Comparison of ENCODE assay signal across 15 mouse cellular contexts in the genomic region with DNA sequence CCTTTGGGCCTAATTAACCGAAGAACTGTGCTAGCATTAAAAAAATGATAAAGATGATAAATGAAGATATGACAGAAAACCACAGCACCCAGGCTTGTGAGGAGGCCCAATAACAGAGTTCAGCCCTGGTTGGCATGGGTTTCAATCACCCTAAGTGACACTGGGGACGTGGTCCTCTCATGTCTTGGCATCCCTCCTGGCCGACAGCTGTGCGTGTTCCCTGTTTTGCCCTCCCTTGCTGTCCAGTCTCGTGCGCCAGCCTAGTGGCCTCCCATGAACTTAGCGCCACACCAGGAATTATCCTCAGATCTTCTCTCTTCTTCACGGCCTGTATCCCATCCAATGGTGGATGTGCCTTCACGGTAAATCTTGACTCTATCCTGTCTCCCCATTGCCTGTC.
"Had no signal": no experiment of that assay in that cellular context is flagged by ENCODE, and none has a peak within 500 bp of the region (broad histone marks: within the 10 kb centered on the region; RNA-seq: fewer than 3 reads in every experiment).

No protein-coding gene starts in this region.

- DNase-seq: liver, postnatal 0 days; lung, adult 2 months; lung, postnatal 36 days; right cerebral cortex, postnatal 14 days; thymus, adult 2 months; thymus, postnatal 25 days; thymus, postnatal 4 days had no signal

- H3K27ac ChIP-seq: lung, embryonic 15.5 days; macrophage; midbrain, embryonic 13.5 days; midbrain, embryonic 15.5 days; neural tube, embryonic 12.5 days; stomach, embryonic 15.5 days; stomach, postnatal 0 days had no signal

- H3K4me3 ChIP-seq: lung, embryonic 15.5 days; megakaryocyte, embryonic 14.5 days; midbrain, embryonic 13.5 days; midbrain, embryonic 15.5 days; neural tube, embryonic 12.5 days; stomach, embryonic 15.5 days had no signal
